11 mouse cellular contexts compared by ENCODE assay signal in the genomic region with DNA sequence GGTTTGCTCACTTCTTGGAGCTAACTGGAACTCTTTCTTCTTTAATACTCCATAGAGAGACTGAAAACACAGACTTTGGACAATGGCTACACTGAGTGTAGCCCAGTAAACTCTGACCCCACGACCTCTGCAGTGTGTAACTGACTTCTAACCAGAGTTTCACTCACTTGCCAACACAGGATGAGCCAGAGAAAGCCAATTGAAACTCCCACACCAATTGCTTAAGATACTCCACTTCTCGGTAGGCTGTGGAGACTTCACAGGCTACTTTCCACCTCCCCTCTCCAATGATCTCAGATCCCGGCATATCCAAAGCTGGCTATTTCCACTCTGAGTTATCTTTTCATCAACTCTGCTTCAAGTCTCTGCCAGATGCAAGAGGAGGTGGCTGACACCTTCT. TPM values are rescaled to one million over a fixed set of nuclear protein-coding genes. Genes with fewer than 3 reads are reported as not detected.
DNase-seq lines count a peak whose midpoint lies in the region; ATAC-seq and TF ChIP-seq lines count a peak whose summit lies in the region.
"Had no signal": no experiment of that assay in that cellular context is flagged by ENCODE, and none has a peak within 500 bp of the region (broad histone marks: within the 10 kb centered on the region; RNA-seq: fewer than 3 reads in every experiment).

No protein-coding gene starts in this region.

- H3K9me3 ChIP-seq in limb, embryonic 14.5 days (ENCODE audit: control insufficient read depth, low read length): no peaks in the 10 kb centered on the region
- H3K9me3 ChIP-seq in forebrain, postnatal 0 days (ENCODE audit: low read length): no peaks in the 10 kb centered on the region
- H3K9me3 ChIP-seq in midbrain, embryonic 13.5 days: no peaks in the 10 kb centered on the region

- 27% methylated on average over 3 of the region's 3 CpGs for WGBS in kidney, adult 2 months
- WGBS in limb, embryonic 14.5 days: 10% methylated on average over 3 of the region's 3 CpGs
- WGBS in forebrain, postnatal 0 days: 64% methylated on average over 3 of the region's 3 CpGs
- 64% methylated on average over 3 of the region's 3 CpGs for WGBS in midbrain, embryonic 13.5 days

- TF ChIP-seq POLR2A in kidney, adult 2 months (IDR thresholded peaks at IDR 0.05; ENCODE audit: low read depth, low read length): no peak
- no peak for TF ChIP-seq POLR2A in limb, embryonic 14.5 days (IDR thresholded peaks at IDR 0.05; ENCODE audit: borderline replicate concordance, extremely low read depth, insufficient read depth, insufficient read length)

- ATAC-seq in frontal cortex, adult (ENCODE audit: low TSS enrichment): 0 out of 2 replicates have a peak, but pooled peaks have one; percentile 40
- ATAC-seq in limb, embryonic 14.5 days (ENCODE audit: low FRiP score, low read depth): peak; percentile 32
- no peak for ATAC-seq in forebrain, postnatal 0 days
- ATAC-seq in midbrain, embryonic 13.5 days: no peak

- H3K27ac ChIP-seq in kidney, adult 2 months (ENCODE audit: insufficient read depth, low read depth, low read length): peak overlapping the region; percentile 72
- peak overlapping the region; percentile 71 for H3K27ac ChIP-seq in limb, embryonic 14.5 days (replicated peaks; ENCODE audit: low read depth, low read length)
- no peak overlapping the region for H3K27ac ChIP-seq in forebrain, postnatal 0 days (ENCODE audit: low read depth, low read length)
- H3K27ac ChIP-seq in midbrain, embryonic 13.5 days: no peak overlapping the region
- H3K27ac ChIP-seq: hindbrain, embryonic 14.5 days had no signal

- TF ChIP-seq CTCF in kidney, adult 2 months (conservative IDR thresholded peaks at IDR 0.05; ENCODE audit: insufficient read depth, insufficient read length, low read depth, low read length): no peak
- no peak for TF ChIP-seq CTCF in forebrain, postnatal 0 days (IDR thresholded peaks at IDR 0.05; ENCODE audit: low read depth)

- H3K4me2 ChIP-seq in limb, embryonic 14.5 days (replicated peaks; ENCODE audit: low read depth, low read length, severe bottlenecking): peak overlapping the region; percentile 28; the same call in 1 of the 2 replicates
- H3K4me2 ChIP-seq in forebrain, postnatal 0 days (ENCODE audit: low read depth): no peak overlapping the region
- H3K4me2 ChIP-seq in midbrain, embryonic 13.5 days (replicated peaks): no peak overlapping the region
- H3K4me2 ChIP-seq: hindbrain, embryonic 14.5 days had no signal

- H3K36me3 ChIP-seq in kidney, adult 2 months (ENCODE audit: control insufficient read depth, insufficient read depth, low read length): no peaks in the 10 kb centered on the region
- no peaks in the 10 kb centered on the region; the same call in 1 of the 2 replicates for H3K36me3 ChIP-seq in limb, embryonic 14.5 days (ENCODE audit: control insufficient read depth, insufficient read depth, low read length)
- no peaks in the 10 kb centered on the region for H3K36me3 ChIP-seq in forebrain, postnatal 0 days (ENCODE audit: insufficient read depth)
- H3K36me3 ChIP-seq in midbrain, embryonic 13.5 days: no peaks in the 10 kb centered on the region

- H3K9ac ChIP-seq in limb, embryonic 14.5 days (ENCODE audit: low read depth, low read length, severe bottlenecking): no peak overlapping the region
- no peak overlapping the region for H3K9ac ChIP-seq in forebrain, postnatal 0 days
- H3K9ac ChIP-seq in midbrain, embryonic 13.5 days (replicated peaks): no peak overlapping the region
- H3K9ac ChIP-seq: hindbrain, embryonic 14.5 days had no signal

- no peak overlapping the region for H3K4me3 ChIP-seq in kidney, adult 2 months (ENCODE audit: insufficient read depth, low read depth, low read length)
- no peak overlapping the region for H3K4me3 ChIP-seq in limb, embryonic 14.5 days (replicated peaks; ENCODE audit: low read length)
- no peak overlapping the region for H3K4me3 ChIP-seq in forebrain, postnatal 0 days (ENCODE audit: low read depth, low read length)
- no peak overlapping the region for H3K4me3 ChIP-seq in midbrain, embryonic 13.5 days (replicated peaks)

- no peak for DNase-seq in frontal cortex, adult 2 months (ENCODE audit: extremely low spot score in 1 of 2, low spot score in 1 of 2)
- peak; percentile 97 for DNase-seq in adipocyte (ENCODE audit: low spot score)
- DNase-seq in kidney, adult 2 months: peak; percentile 91
- no peak for DNase-seq in limb, embryonic 14.5 days (ENCODE audit: low spot score)
- DNase-seq in forebrain, postnatal 0 days: no peak
- no peak for DNase-seq in spleen, postnatal 4 days (ENCODE audit: low spot score in 2 of 2)
- DNase-seq: layer of hippocampus, postnatal 36 days; lung, postnatal 36 days had no signal

- no peaks in the 10 kb centered on the region for H3K27me3 ChIP-seq in kidney, adult 2 months (replicated peaks; ENCODE audit: control insufficient read depth, insufficient read depth, low read length)
- H3K27me3 ChIP-seq in limb, embryonic 14.5 days (ENCODE audit: control insufficient read depth, insufficient read depth, low read length): no peaks in the 10 kb centered on the region
- no peaks in the 10 kb centered on the region for H3K27me3 ChIP-seq in forebrain, postnatal 0 days (ENCODE audit: insufficient read depth, low read length)
- no peaks in the 10 kb centered on the region for H3K27me3 ChIP-seq in midbrain, embryonic 13.5 days

- peaks cover 17% of the 10 kb centered on the region; the same call in 1 of the 2 replicates for H3K4me1 ChIP-seq in kidney, adult 2 months (ENCODE audit: control insufficient read depth, insufficient read depth, low read length)
- H3K4me1 ChIP-seq in limb, embryonic 14.5 days (ENCODE audit: control insufficient read depth, insufficient read depth, low read length): peaks cover 21% of the 10 kb centered on the region
- no peaks in the 10 kb centered on the region for H3K4me1 ChIP-seq in forebrain, postnatal 0 days (ENCODE audit: insufficient read depth)
- H3K4me1 ChIP-seq in midbrain, embryonic 13.5 days (replicated peaks): no peaks in the 10 kb centered on the region

RNA-seq across cellular contexts. Expression of a gene that starts 30.5 kb away (rescaled TPM):
- polyA plus RNA-seq in frontal cortex, adult 2 months (2012; rRNA removed): 7.6 and 9.2 TPM in 2 replicates
- 8.8 and 9.6 TPM in 2 replicates for polyA plus RNA-seq in kidney, adult 2 months (2012; rRNA removed)
- 2.4 and 2.6 TPM in 2 replicates for polyA plus RNA-seq in limb, embryonic 14.5 days (2012; rRNA removed)
- 2.2 and 2.3 TPM in 2 replicates for polyA plus RNA-seq in limb, embryonic 14.5 days (2014; fragmentation: Nextera tagmentation; extraction: Ambion mirVana)
- total RNA-seq in forebrain, postnatal 0 days (2014; rRNA removed): 1.2 and 2.8 TPM in 2 replicates
- 1.4 and 1.9 TPM in 2 replicates for polyA plus RNA-seq in forebrain, postnatal 0 days (2015; fragmentation: Nextera tagmentation; extraction: Ambion mirVana)
- 0.92 and 1.1 TPM in 2 replicates for polyA plus RNA-seq in midbrain, embryonic 13.5 days (2015; fragmentation: Nextera tagmentation; extraction: Ambion mirVana)

RNA-seq across cellular contexts. Expression of a gene that starts 35.0 kb away (rescaled TPM):
- 26.7 and 26.8 TPM in 2 replicates for polyA plus RNA-seq in frontal cortex, adult 2 months (2012; rRNA removed)
- polyA plus RNA-seq in kidney, adult 2 months (2012; rRNA removed): 39.6 and 46.0 TPM in 2 replicates
- polyA plus RNA-seq in limb, embryonic 14.5 days (2012; rRNA removed): 42.7 and 45.1 TPM in 2 replicates
- polyA plus RNA-seq in limb, embryonic 14.5 days (2014; fragmentation: Nextera tagmentation; extraction: Ambion mirVana): 39.5 and 43.5 TPM in 2 replicates
- 29.9 and 41.3 TPM in 2 replicates for total RNA-seq in forebrain, postnatal 0 days (2014; rRNA removed)
- polyA plus RNA-seq in forebrain, postnatal 0 days (2015; fragmentation: Nextera tagmentation; extraction: Ambion mirVana): 12.3 and 14.7 TPM in 2 replicates
- 23.6 and 24.3 TPM in 2 replicates for polyA plus RNA-seq in midbrain, embryonic 13.5 days (2015; fragmentation: Nextera tagmentation; extraction: Ambion mirVana)

RNA-seq across cellular contexts. Expression of a gene that starts 37.5 kb away (rescaled TPM):
- polyA plus RNA-seq in frontal cortex, adult 2 months (2012; rRNA removed): 39.4 and 39.6 TPM in 2 replicates
- 14.5 and 15.1 TPM in 2 replicates for polyA plus RNA-seq in kidney, adult 2 months (2012; rRNA removed)
- polyA plus RNA-seq in limb, embryonic 14.5 days (2012; rRNA removed): 11.4 and 14.0 TPM in 2 replicates
- polyA plus RNA-seq in limb, embryonic 14.5 days (2014; fragmentation: Nextera tagmentation; extraction: Ambion mirVana): 18.0 and 20.5 TPM in 2 replicates
- total RNA-seq in forebrain, postnatal 0 days (2014; rRNA removed): 37.4 and 41.2 TPM in 2 replicates
- polyA plus RNA-seq in forebrain, postnatal 0 days (2015; fragmentation: Nextera tagmentation; extraction: Ambion mirVana): 42.6 and 44.2 TPM in 2 replicates
- 46.9 and 48.6 TPM in 2 replicates for polyA plus RNA-seq in midbrain, embryonic 13.5 days (2015; fragmentation: Nextera tagmentation; extraction: Ambion mirVana)

Comparison
In these comparisons a context has a peak if more than half of its experiments do, and no peak if none do; other contexts are left out.
1. ATAC-seq: peak in frontal cortex, adult (single experiment) and limb, embryonic 14.5 days (single experiment); none in forebrain, postnatal 0 days (single experiment) and midbrain, embryonic 13.5 days (single experiment).
2. DNase-seq: peak in adipocyte (single experiment) and kidney, adult 2 months (single experiment); none in frontal cortex, adult 2 months (0 of 2), limb, embryonic 14.5 days (single experiment), forebrain, postnatal 0 days (single experiment) and spleen, postnatal 4 days (0 of 2).
3. H3K27ac ChIP-seq: peak in kidney, adult 2 months (single experiment) and limb, embryonic 14.5 days (single experiment); none in forebrain, postnatal 0 days (single experiment) and midbrain, embryonic 13.5 days (single experiment).